Mouse (Mus musculus): Measurements from ENCODE around the gene Zmynd15. TPM values are rescaled to one million over a fixed set of nuclear protein-coding genes. Genes with fewer than 3 reads are reported as not detected.

Gene Zmynd15
- polyA plus RNA-seq, 1 experiment from 2014 or later = 0.73 TPM

GRCm38 (mm10) chr11:70432895-70433568 is 26.2 kb upstream of the Zmynd15 start:
- Histone ChIP-seq H3K27ac (peak overlapping the region; percentile 76), H3K4me1 (peaks cover 7% of the 10 kb centered on the region), H3K27me3 (replicated peaks) (no peaks in the 10 kb centered on the region), H3K36me3 (peaks cover 5% of the 10 kb centered on the region; the same call in 1 of the 2 replicates), H3K9me3 (no peaks in the 10 kb centered on the region), H3K9ac (peak overlapping the region; percentile 66), H3K4me2 (peak overlapping the region; percentile 72), H3K4me3 (replicated peaks) (peak overlapping the region; percentile 65)
- WGBS = 10% methylated on average over 15 of the region's 15 CpGs
- ATAC-seq (ENCODE audit: insufficient read depth, low FRiP score, low read depth) = 0 out of 2 replicates have a peak, but pooled peaks have one; percentile 0

- peaks cover 9% of the 10 kb centered on the region; the same call in 1 of the 2 replicates for H3K36me3 ChIP-seq
- H3K4me3 ChIP-seq (replicated peaks) = peak overlapping the region; percentile 65
- no peak overlapping the region for H3K9ac ChIP-seq
- peak overlapping the region; percentile 72 for H3K4me2 ChIP-seq
- H3K4me1 ChIP-seq = peaks cover 7% of the 10 kb centered on the region
- WGBS = 71% methylated on average over 1 of the region's 1 CpGs
- ATAC-seq (ENCODE audit: insufficient read depth, low FRiP score, low read depth) = no peak
- H3K9me3 ChIP-seq = no peaks in the 10 kb centered on the region
- H3K27me3 ChIP-seq (replicated peaks) = no peaks in the 10 kb centered on the region
- no peak overlapping the region for H3K27ac ChIP-seq
Measured at GRCm38 (mm10) chr11:70433569-70433943, 25.7 kb upstream of the Zmynd15 start.

GRCm38 (mm10) chr11:70433951-70434350 is 25.3 kb upstream of the Zmynd15 start:
- Histone ChIP-seq H3K4me1 (peaks cover 7% of the 10 kb centered on the region), H3K9ac (no peak overlapping the region), H3K4me2 (peak overlapping the region; percentile 72; the same call in 1 of the 2 replicates), H3K9me3 (no peaks in the 10 kb centered on the region), H3K4me3 (replicated peaks) (peak overlapping the region; percentile 65; the same call in 1 of the 2 replicates), H3K27ac (no peak overlapping the region), H3K36me3 (peaks cover 9% of the 10 kb centered on the region; the same call in 1 of the 2 replicates), H3K27me3 (replicated peaks) (no peaks in the 10 kb centered on the region)
- 91% methylated on average over 3 of the region's 3 CpGs for WGBS
- ATAC-seq (ENCODE audit: insufficient read depth, low FRiP score, low read depth) = no peak

- Histone ChIP-seq H3K4me2 (no peak overlapping the region), H3K4me1 (peaks cover 7% of the 10 kb centered on the region), H3K9ac (no peak overlapping the region), H3K4me3 (replicated peaks) (no peak overlapping the region), H3K27ac (no peak overlapping the region), H3K9me3 (no peaks in the 10 kb centered on the region), H3K36me3 (peaks cover 18% of the 10 kb centered on the region), H3K27me3 (replicated peaks) (no peaks in the 10 kb centered on the region)
- WGBS = 63% methylated on average over 5 of the region's 5 CpGs
- no peak for ATAC-seq (ENCODE audit: insufficient read depth, low FRiP score, low read depth)
Measured at GRCm38 (mm10) chr11:70435476-70435875, 23.8 kb upstream of the Zmynd15 start.

- no peak for ATAC-seq (ENCODE audit: insufficient read depth, low FRiP score, low read depth)
- H3K9ac ChIP-seq = no peak overlapping the region
- H3K4me1 ChIP-seq = peaks cover 7% of the 10 kb centered on the region
- H3K27ac ChIP-seq = no peak overlapping the region
- 77% methylated on average over 6 of the region's 6 CpGs for WGBS
- peaks cover 18% of the 10 kb centered on the region for H3K36me3 ChIP-seq
- H3K9me3 ChIP-seq = no peaks in the 10 kb centered on the region
- no peak overlapping the region for H3K4me3 ChIP-seq (replicated peaks)
- no peaks in the 10 kb centered on the region for H3K27me3 ChIP-seq (replicated peaks)
- no peak overlapping the region for H3K4me2 ChIP-seq
Measured at GRCm38 (mm10) chr11:70437426-70437825, 21.8 kb upstream of the Zmynd15 start.

GRCm38 (mm10) chr11:70438728-70439374 is 20.4 kb upstream of the Zmynd15 start:
- peaks cover 18% of the 10 kb centered on the region for H3K36me3 ChIP-seq
- no peaks in the 10 kb centered on the region for H3K4me1 ChIP-seq
- no peak overlapping the region for H3K4me3 ChIP-seq (replicated peaks)
- no peak overlapping the region for H3K27ac ChIP-seq
- 86% methylated on average over 7 of the region's 7 CpGs for WGBS
- H3K27me3 ChIP-seq (replicated peaks) = no peaks in the 10 kb centered on the region
- no peaks in the 10 kb centered on the region for H3K9me3 ChIP-seq
- H3K4me2 ChIP-seq = no peak overlapping the region
- no peak for ATAC-seq (ENCODE audit: insufficient read depth, low FRiP score, low read depth)
- H3K9ac ChIP-seq = no peak overlapping the region

- no peak for ATAC-seq (ENCODE audit: insufficient read depth, low FRiP score, low read depth)
- no peak overlapping the region for H3K4me3 ChIP-seq (replicated peaks)
- no peaks in the 10 kb centered on the region for H3K4me1 ChIP-seq
- no peaks in the 10 kb centered on the region for H3K27me3 ChIP-seq (replicated peaks)
- H3K9ac ChIP-seq = no peak overlapping the region
- H3K27ac ChIP-seq = no peak overlapping the region
- WGBS = 65% methylated on average over 4 of the region's 4 CpGs
- no peak overlapping the region for H3K4me2 ChIP-seq
- H3K9me3 ChIP-seq = no peaks in the 10 kb centered on the region
- H3K36me3 ChIP-seq = peaks cover 18% of the 10 kb centered on the region
Measured at GRCm38 (mm10) chr11:70440637-70441036, 18.6 kb upstream of the Zmynd15 start.

GRCm38 (mm10) chr11:70441882-70442281 is 17.4 kb upstream of the Zmynd15 start:
- H3K27me3 ChIP-seq (replicated peaks) = no peaks in the 10 kb centered on the region
- H3K36me3 ChIP-seq = peaks cover 18% of the 10 kb centered on the region
- no peak overlapping the region for H3K4me2 ChIP-seq
- no peaks in the 10 kb centered on the region for H3K9me3 ChIP-seq
- no peak overlapping the region for H3K9ac ChIP-seq
- 90% methylated on average over 7 of the region's 7 CpGs for WGBS
- H3K4me1 ChIP-seq = no peaks in the 10 kb centered on the region
- no peak overlapping the region for H3K4me3 ChIP-seq (replicated peaks)
- no peak for ATAC-seq (ENCODE audit: insufficient read depth, low FRiP score, low read depth)
- no peak overlapping the region for H3K27ac ChIP-seq

GRCm38 (mm10) chr11:70443964-70444363 is 15.3 kb upstream of the Zmynd15 start:
- Histone ChIP-seq H3K4me1 (no peaks in the 10 kb centered on the region), H3K4me2 (no peak overlapping the region), H3K4me3 (replicated peaks) (no peak overlapping the region), H3K27ac (no peak overlapping the region), H3K9me3 (no peaks in the 10 kb centered on the region), H3K36me3 (peaks cover 9% of the 10 kb centered on the region), H3K9ac (no peak overlapping the region), H3K27me3 (replicated peaks) (no peaks in the 10 kb centered on the region)
- WGBS = 70% methylated on average over 3 of the region's 3 CpGs
- ATAC-seq (ENCODE audit: insufficient read depth, low FRiP score, low read depth) = no peak

GRCm38 (mm10) chr11:70444667-70445066 is 14.6 kb upstream of the Zmynd15 start:
- 0 out of 2 replicates have a peak overlapping the region, but pooled peaks have one; percentile 17 for H3K27ac ChIP-seq
- ATAC-seq (ENCODE audit: insufficient read depth, low FRiP score, low read depth) = peak; percentile 67; the same call in 1 of the 2 replicates

GRCm38 (mm10) chr11:70446756-70447155 is 12.5 kb upstream of the Zmynd15 start:
- no peak for ATAC-seq (ENCODE audit: insufficient read depth, low FRiP score, low read depth)
- Histone ChIP-seq H3K4me3 (replicated peaks) (no peak overlapping the region), H3K9me3 (no peaks in the 10 kb centered on the region), H3K27ac (no peak overlapping the region), H3K4me2 (no peak overlapping the region), H3K27me3 (replicated peaks) (no peaks in the 10 kb centered on the region), H3K36me3 (no peaks in the 10 kb centered on the region), H3K4me1 (no peaks in the 10 kb centered on the region), H3K9ac (no peak overlapping the region)
- WGBS = 48% methylated on average over 3 of the region's 3 CpGs

More at GRCm38 (mm10) chr11:70444667-70445066, 14.6 kb upstream of the Zmynd15 start:
- 61% methylated on average over 6 of the region's 6 CpGs for WGBS
- Histone ChIP-seq H3K36me3 (peaks cover 5% of the 10 kb centered on the region; the same call in 1 of the 2 replicates), H3K9me3 (no peaks in the 10 kb centered on the region), H3K9ac (no peak overlapping the region), H3K27me3 (replicated peaks) (no peaks in the 10 kb centered on the region), H3K4me2 (no peak overlapping the region), H3K4me1 (no peaks in the 10 kb centered on the region), H3K4me3 (replicated peaks) (no peak overlapping the region)

- Histone ChIP-seq H3K4me2 (no peak overlapping the region), H3K4me1 (no peaks in the 10 kb centered on the region), H3K9ac (no peak overlapping the region), H3K9me3 (no peaks in the 10 kb centered on the region), H3K27ac (no peak overlapping the region), H3K27me3 (replicated peaks) (no peaks in the 10 kb centered on the region), H3K4me3 (replicated peaks) (no peak overlapping the region), H3K36me3 (no peaks in the 10 kb centered on the region)
- no peak for ATAC-seq (ENCODE audit: insufficient read depth, low FRiP score, low read depth)
- WGBS = 77% methylated on average over 1 of the region's 1 CpGs
Measured at GRCm38 (mm10) chr11:70447373-70447772, 11.9 kb upstream of the Zmynd15 start.
